Mouse (Mus musculus): ENCODE data around the gene Gm11444.
A peak's percentile ranks its signal among the peaks of the same experiment; 100 is the strongest.

Gm11444 gene

DNA sequence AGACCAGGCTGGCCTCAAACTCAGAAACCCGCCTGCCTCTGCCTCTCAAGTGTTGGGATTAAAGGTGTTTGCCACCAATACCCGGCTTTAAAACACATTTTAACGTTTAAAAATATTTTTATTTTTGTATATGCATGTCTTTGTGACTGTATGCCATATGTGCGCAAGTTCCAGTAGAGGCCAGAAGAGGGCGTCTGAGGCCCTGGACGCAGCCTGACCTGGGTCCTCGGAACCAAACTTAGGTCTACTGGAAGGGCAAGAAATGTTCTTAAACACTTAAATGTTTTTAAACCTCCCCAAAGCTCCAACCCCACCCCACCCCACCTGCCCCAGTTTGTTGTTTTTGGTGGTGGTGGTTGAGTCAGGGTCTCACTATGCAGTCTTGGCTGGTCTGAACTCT, 14.2 kb upstream of the Gm11444 start:
- peak in 1 of 2 experiments; percentile 43 for DNase-seq (ENCODE audit: inconsistent age in 2 of 2, low spot score in 1 of 2)

DNA sequence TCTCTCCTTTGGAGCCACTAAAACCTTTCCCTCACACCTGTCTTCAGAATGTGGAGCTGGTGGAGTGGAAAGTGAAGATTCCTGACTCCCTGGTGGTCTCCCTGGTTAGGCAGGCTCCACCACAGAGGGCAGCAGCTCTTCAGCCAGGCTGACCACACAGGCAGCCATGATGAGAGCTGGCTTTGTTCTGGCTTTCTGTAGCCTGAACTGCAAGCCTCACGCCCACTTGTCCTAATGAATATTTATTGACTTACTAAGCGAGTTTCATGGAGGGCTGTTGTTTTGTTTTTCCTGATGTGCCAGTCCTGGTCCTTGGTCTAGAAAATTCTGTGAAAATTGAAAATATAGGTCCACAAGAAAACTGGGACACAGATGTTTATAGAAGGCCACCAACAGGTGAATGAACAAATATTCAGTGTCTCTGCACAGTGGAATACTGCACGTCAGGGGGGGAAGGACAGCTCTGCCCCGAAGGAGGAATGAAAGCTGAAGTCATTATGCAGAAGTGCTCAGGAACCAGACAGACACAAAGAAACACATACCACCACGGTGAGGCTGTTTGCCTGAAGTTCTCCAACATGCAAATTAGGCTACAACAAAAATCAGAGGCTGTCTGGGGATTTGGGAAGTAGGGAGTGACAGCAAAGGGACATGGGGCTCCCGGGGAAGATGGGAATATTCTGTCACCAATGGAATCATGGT, 8.0 kb upstream of the Gm11444 start:
- DNase-seq (ENCODE audit: inconsistent age in 2 of 2, low spot score in 1 of 2): no peak

DNA sequence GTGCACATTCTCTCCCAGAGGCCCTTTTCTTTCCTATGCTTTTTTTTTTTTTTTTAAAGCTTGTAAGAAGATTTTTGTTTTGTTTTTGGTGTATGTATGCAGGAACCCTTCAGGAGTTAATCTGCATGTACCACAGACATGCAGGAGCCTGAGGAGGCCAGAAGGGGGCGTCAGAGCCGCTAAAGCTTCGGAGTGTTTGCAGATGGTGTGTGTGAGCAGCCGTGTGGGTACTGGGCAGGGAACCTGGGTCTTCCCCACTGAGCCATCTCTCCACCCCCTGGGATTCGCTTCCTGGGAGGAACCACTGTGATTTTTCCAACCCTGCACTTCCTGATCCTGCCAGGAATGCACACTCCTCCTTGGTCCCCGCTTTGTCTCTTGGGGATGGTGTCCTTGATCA, 625 bp upstream of the Gm11444 start:
- peak; percentile 9 to 22 for DNase-seq (ENCODE audit: inconsistent age in 2 of 2, low spot score in 1 of 2)

DNA sequence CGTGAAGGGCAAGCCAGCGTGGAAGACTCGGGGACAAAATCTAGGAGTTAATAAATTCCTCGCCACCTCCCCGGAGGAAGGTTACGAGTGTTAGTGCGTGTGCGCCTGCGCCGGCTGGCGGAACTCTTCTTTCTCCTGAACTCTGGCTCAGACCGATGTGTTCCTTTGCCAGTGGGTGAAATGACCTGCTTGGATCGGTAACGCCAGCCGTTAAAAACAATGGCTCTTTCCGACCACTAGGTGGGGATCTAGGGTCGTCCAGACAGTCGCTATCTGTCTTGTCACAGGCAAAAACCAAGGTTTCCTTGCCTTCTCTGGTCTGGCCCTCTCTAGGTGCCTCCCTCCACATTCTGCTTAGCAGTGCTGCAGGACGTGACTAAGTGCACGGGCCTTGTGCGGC, 1.1 kb downstream of the Gm11444 start:
- peak; percentile 82 to 93 for DNase-seq (ENCODE audit: inconsistent age in 2 of 2, low spot score in 1 of 2)

DNA sequence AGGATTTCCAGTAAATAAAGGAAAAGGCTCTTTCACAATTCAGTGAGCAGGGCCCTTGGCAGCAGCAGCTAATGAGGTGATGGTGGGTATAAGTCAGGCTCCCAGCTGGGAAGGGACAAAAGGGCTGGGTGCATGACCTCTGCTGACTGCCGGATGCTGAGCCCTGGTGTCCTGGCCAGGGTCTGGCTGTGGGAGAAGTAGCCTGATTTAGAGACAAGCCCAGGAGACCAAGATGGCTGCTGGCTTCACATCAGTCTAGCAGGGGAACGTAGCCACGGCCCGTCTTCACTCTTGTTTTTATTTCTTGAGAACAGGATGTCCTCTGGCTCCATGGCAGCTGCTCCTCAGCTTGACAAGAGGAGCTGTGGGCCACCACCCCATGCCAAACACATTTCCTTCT, 3.6 kb downstream of the Gm11444 start:
- peak; percentile 52 to 70 for DNase-seq (ENCODE audit: inconsistent age in 2 of 2, low spot score in 1 of 2)

DNA sequence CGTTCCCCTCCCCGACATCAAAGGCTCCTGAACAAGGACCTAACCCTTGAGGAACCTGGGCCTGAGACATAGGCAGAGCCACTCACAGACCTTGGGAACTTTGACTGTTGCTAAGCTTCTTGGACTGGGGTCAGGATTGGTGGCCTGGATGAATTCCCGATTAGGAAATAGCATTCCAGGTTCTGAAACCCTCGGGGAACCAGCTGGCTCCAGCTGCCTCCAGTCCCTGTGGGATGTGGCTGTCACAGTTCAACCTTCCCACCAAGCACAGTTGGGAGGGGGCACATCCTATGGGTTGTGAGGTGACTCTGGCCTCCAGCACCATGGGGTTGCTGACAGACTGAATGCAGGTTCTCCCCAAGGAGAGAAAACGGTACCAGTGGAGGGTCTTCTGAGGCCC, 4.2 kb downstream of the Gm11444 start:
- peak in 1 of 2 experiments; percentile 23 for DNase-seq (ENCODE audit: inconsistent age in 2 of 2, low spot score in 1 of 2)

DNA sequence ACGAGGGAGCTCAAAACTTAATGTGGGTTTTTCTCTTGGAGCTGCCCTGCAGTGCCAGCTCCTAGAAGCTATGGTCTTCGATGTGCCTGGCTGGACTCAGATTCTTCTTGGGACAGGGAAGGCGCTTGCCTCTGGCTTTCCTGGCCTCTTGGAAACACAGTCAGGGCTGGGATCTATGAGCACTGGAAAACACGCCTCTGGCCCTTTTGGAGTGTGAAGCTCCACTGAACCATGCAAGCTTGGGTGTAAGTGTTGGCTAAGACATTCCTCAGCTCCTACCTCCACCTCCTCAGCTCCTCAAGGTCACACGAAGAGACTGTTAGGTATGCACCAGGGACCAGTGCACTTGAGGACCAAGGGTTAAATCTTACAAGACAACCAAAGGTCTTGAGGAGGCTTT, 5.2 kb downstream of the Gm11444 start:
- no peak for DNase-seq (ENCODE audit: inconsistent age in 2 of 2, low spot score in 1 of 2)

DNA sequence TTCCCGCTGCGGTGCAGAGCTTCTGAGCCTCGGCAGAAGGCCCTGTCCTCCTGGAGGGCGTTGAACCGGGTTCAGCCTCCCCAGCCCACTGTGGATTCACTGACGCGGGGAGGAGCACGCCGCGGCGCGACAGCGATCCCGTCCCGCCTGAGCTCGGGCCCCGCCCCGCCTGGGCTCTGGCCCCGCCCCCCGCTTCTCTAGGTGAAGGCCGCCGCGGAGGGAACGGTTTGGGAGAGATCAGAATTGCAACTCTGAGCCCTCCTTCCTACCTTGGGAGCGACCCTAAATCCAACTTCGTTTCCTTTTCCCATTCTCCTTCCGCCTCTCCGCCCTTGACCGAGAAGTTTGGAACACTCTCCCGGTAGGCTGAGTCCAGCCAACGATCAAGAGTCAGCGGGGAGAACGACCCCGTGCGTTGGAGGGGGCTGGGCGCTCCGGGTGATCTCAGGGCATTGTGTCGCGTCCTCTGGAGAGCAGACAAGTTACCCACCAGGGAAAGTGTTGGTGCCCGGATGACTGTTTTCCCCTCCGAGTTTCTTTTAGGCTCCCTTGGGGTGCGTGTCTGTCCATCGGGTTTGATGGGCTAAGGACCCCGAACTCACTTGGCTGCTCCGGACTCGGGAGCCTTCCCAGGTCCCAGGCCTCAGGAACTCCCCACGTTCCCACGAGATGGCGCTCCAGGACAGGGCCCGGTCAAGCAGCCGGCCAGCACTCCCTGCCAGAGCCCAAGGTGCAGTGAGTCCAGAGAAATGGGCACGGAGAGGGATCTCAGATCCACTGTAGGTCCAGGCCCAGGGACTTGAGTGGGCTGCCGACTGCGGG, 5.8 kb downstream of the Gm11444 start:
- peak; percentile 93 to 97 for DNase-seq (ENCODE audit: inconsistent age in 2 of 2, low spot score in 1 of 2)

DNA sequence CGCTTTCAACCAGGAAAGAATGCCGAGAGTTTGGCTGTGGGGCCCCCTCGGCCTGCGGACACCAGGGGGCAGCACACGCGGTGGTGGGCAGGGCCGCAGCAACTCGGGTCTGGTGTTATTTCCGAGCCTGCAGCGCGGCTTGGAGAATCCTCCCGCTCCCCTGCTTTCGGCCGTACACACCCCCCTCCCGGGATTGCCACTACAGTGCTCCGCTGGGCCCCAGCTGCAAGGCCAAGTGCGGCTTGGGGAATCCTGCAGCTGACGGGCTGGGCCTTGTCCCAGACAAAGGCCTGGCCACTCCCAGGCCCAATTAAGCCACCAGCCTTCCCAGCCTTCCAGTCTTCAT, 6.8 kb downstream of the Gm11444 start:
- peak; percentile 88 to 94 for DNase-seq (ENCODE audit: inconsistent age in 2 of 2, low spot score in 1 of 2)

DNA sequence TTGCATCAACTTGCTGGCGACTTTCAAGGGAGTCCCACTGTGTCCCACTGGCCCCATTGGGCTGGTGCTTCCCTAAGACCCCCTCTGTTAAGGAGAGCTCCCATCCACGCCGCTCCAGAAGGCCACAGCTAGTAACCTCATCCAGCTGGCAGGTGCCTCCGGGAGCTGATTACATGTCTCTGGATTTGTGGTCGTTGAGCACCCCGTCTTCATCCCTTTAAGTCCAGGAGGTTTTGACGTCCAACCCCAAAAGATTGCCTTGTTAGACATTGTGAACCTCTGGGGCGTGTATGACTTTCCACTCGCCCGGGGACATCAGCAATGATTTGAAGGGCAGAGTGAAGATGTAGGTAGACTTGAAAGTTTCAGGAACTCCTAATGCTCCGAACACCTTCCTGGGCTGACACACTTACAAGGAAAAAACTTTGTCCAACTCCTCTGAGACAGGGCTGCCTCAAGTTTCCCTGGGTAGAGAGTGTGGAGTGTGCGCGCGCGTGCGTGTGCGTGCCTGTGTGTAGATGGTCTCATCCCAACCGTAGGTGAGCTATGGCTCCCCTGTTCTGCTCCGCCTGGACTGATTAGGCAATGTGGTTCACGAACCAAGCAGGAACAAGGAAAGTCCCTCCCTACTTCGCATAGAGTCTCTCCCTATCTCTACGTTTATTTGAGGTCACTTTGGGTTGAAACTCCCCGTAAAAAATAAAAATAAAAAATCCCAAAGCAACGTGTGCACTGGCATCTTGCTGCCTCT, 7.4 kb downstream of the Gm11444 start:
- peak in 1 of 2 experiments; percentile 45 for DNase-seq (ENCODE audit: inconsistent age in 2 of 2, low spot score in 1 of 2)

DNA sequence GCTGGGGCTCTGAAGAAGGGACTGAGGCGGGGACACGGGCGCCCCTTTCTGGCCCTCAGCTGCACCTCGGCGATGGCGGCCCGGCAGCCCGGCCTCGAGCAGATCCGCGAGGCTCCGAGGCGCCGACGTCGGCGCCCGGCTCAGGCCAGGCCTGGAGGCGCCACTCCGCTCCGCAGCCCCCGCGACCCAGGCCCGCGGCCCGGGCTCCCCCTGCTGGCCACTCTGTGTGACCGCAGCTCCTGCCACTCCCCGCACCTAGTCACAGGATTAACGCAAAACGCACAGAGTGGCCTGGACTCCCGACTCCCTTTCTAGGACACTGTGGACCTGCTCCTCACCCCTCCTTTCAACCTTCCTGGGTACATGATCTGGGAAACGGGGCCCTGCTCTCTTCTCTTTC, 8.2 kb downstream of the Gm11444 start:
- peak; percentile 84 to 92 for DNase-seq (ENCODE audit: inconsistent age in 2 of 2, low spot score in 1 of 2)

DNA sequence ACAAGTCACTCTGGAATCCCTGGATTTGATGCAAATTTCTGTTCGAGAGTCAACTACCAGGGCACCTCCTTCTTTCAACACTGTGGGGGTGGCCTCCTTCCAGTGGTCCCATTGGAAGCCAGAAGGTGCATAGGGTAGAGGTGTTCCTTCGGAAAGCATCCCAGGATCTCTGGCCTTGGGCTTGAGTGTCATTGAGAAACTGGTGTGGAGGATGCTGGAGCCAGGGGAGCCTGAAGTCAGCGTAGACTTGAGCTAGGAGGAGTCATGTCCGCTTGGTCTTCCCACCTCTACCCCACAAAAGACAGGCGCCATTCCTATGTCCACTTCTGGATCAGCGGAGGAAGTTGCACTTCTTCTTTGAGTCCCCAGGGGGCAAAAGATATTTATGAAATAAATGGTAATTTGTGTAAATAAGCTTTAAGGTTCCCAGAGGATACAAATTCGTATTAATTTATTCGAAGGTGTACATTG, 8.9 kb downstream of the Gm11444 start:
- DNase-seq (ENCODE audit: inconsistent age in 2 of 2, low spot score in 1 of 2): peak; percentile 32 to 76

DNA sequence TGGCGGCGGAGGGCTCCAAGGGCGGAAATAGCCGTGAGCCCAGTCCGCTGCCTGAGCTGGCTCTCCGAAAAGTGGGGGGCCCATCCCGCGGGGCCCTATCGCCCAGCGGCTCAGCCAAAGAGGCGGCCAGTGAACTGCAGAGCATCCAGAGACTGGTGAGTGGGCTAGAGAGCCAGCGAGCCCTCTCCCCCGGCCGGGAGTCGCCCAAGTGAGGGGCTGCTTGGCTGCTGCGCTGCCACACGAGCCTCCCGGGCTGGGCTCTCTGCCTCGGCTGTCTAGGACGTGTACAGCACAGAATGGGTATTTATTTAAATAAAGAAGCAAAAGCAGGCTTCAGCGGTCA, 9.4 kb downstream of the Gm11444 start:
- peak; percentile 39 to 73 for DNase-seq (ENCODE audit: inconsistent age in 2 of 2, low spot score in 1 of 2)

DNA sequence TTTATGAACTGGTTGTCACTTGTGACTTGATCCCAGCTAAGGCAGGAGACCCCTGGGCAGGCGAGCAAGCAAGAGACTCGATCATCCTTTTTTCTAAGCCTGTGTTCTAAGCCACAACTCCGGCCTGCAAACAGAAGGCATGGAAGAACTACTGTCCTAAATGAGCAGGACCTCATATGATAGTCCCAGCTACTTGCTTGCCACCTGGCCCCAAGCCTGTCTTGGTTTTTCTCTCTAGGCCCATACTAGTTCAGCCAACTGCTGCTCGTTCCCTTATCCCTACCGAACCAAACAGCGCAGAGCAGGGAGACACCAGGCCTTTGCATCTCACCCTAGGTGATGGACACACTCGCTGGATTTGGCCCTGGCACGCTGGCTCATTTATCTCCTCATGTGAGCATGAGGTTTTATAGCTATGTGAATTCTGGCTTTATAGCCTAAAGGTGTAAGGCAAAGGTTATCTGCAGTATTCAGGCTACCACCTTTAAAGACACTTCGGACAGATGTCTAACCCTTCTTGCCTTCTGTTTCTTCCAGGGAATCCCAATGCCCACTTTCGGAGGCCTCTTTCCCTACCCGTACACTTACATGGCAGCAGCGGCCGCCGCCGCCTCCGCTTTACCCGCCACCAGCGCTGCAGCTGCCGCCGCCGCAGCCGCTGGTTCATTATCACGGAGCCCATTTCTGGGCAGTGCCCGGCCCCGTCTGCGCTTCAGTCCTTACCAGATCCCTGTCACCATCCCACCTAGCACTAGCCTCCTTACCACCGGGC, 9.9 kb downstream of the Gm11444 start:
- DNase-seq (ENCODE audit: inconsistent age in 2 of 2, low spot score in 1 of 2): peak; percentile 48 to 73

DNA sequence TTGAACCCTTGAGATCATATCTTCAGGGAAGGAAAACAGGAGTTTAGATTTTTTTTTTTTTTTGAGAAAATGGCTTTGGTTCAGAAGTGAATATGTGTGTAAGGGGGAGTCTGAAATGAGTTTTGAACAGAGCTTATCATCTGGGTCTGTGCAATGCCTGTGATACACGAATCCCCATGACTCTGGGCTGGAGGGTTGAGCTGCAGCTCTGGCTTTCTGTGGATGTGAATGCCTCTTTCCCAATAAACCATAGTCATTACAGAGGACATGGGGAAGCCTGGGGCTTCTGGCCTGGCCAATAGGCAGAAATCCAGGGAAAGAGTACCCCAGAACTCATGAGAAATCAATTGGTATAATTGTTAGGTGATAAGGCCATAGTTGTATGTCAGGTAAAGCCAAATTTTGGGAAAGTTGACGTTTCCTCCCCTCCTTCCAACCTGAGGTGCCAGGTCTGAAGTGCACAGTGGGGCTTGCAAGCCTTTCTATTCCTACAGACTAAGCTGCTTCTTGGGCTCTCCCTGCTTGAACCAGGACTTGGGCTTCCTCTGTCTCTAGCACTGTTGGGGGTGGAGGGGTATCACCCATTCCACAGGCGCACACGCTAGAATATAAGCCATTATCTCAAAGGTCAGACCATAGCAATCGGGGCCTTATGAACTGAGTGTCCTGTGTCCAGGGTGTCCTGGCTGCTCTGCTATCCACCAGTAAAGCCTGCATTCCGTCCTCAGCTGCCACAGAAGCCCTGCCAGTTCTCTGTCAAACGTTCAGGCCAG, 10.7 kb downstream of the Gm11444 start:
- DNase-seq (ENCODE audit: inconsistent age in 2 of 2, low spot score in 1 of 2): no peak

DNA sequence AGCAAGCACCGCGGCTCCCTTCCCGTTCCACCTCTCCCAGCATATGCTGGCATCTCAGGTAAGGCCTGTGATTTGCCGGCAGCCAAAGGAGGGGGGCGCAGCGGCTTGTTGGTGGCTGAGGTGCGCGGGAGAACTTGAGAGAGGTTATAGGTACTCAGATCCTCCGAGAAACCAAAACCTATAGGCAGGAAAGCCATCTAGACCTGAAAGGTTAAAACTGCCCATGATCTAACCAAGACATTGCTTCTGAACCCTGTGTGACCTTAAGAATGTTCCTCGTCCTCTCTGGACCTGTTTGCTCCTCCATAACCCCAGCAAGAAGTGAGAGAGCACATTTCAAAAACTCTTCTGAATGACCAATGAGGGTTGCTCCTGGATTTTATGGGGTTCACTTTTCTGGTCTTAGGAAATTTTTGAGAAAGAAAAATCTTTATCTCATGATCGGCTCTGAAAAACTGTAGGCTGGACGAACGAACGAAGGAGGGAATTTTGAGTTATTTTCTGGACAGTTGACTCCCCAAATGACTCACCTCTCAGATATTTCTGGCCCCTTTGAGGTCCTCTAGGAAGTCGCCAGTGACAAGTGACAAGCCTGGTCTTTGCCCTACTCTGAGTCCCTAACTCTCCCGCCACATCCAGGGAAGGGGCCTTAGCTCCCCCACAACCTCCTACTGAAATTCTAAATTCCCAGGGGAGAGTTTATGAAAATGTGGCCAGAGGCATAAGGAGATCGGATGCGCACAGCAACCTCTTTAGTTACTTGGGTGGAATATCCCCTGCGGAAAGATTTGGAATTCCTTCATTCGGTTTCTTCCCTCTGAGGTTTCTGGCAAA, 11.5 kb downstream of the Gm11444 start:
- DNase-seq (ENCODE audit: inconsistent age in 2 of 2, low spot score in 1 of 2): peak; percentile 42 to 76

DNA sequence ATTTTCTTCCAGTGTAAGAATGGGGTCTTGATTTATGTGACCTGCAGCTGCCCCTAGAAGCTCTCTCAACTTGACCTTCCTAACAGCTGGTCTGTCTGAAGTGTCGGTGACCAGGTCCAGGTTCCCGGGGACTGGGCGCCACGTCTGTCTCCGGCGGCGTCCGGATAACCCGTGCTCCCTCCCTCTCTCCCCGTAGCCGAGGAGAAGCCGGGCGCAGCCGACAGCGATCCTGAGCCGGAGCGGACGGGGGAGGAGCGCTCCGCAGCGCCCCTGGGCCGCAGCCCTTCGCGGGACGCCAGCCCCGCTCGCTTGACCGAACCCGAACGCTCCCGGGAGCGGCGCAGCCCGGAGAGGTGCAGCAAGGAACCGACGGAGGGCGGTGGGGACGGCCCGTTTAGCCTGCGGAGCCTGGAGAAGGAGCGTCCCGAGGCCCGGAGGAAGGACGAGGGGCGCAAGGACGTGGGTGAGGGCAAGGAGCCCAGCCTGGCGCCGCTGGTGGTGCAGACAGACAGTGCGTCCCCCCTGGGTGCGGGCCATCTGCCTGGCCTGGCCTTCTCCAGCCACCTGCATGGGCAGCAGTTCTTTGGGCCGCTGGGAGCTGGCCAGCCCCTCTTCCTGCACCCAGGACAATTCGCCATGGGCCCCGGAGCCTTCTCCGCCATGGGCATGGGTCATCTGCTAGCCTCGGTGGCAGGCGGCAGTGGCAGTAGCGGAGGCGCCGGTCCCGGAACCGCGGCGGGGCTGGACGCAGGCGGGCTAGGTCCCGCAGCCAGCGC, 12.3 kb downstream of the Gm11444 start:
- DNase-seq (ENCODE audit: inconsistent age in 2 of 2, low spot score in 1 of 2): peak; percentile 63 to 85

DNA sequence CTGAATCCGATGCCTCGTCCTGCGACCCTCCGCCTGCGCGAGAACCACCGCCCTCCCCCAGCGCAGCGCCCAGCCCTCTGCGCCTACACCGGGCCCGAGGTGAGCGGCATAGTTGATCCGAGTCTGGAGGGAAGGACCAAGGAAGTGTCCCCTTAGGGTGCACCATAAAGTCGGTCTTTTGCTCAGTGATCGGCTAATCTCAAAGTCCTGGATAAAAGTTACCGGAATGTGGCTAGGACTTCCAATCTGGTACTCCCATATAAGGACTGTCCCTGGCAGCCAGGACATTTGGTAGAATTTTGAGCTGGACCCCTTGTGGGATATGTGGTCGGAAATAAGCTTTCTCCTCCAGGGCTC, 12.9 kb downstream of the Gm11444 start:
- DNase-seq (ENCODE audit: inconsistent age in 2 of 2, low spot score in 1 of 2): no peak
